Mouse (Mus musculus): ENCODE measurements around the gene Grin1.

DNA sequence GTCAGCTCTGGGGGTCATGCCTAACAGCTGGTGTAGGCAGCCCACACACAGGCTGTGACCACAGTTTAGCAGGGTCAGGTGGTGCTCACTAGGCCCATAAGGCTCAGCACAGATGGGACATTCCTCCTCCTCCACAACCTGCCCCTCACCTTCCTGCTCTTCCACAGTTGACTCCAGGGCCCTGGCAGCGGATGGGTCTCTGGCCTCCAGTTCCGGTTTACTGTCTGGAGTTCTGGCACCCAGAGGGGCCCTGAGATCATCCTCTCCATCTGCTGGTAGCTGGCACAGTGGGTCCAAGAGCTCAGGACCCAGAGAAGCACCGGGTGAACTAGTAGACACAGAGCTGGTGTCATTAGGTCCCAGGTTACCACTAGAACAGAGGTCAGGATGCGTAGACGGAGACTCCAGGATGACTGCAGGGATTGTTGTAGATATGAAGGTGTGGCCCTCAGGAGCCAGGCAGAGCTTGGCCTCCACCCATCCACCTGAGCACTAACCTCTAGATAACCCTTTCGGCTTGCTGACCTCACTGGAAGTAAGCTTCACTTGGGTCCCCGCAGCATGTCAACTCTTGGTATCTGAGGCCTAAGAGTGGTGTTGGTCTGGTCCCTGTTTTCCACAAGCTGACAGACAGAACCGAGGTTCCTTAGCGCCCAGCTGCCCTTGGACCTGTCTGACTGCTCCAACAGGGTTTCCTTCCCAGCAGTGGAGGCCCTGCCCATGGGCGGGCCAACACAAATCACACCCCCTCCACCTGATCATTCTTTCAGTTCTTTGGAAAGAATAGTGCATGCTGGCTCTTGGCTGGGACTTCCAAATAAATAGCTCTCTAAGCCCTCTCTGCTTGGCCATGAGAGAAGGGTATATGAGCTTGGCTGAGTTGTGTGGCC is 72.6 kb downstream of the Grin1 start, which contains the start of gene AL732309.1:
- TF ChIP-seq EP300 (IDR thresholded peaks at IDR 0.05; ENCODE audit: low read depth in 1 of 2, low read length in 2 of 2), result no peak
- no peak for TF ChIP-seq E2F4 (IDR thresholded peaks at IDR 0.05; ENCODE audit: borderline replicate concordance, low read depth, low read length)
- TF ChIP-seq CTCF (IDR thresholded peaks at IDR 0.05 in 2 of 3, conservative IDR thresholded peaks at IDR 0.05 in 1 of 3; ENCODE audit: control insufficient read depth in 1 of 3, insufficient read depth in 1 of 3, low read depth in 2 of 3, low read length in 3 of 3, poor library complexity in 1 of 3, severe bottlenecking in 1 of 3), result no peak
- TF ChIP-seq ZC3H11A (IDR thresholded peaks at IDR 0.05; ENCODE audit: low read depth, low read length), result no peak
- TF ChIP-seq GABPA (IDR thresholded peaks at IDR 0.05; ENCODE audit: low read depth, low read length), result no peak
- no peak for TF ChIP-seq MAX (IDR thresholded peaks at IDR 0.05; ENCODE audit: low read length)
- no peak for TF ChIP-seq ELF1 (IDR thresholded peaks at IDR 0.05; ENCODE audit: low read depth, low read length)
- TF ChIP-seq POLR2A (IDR thresholded peaks at IDR 0.05; ENCODE audit: control insufficient read depth in 1 of 2, insufficient read depth in 1 of 2, low read depth in 1 of 2, low read length in 2 of 2, poor library complexity in 1 of 2), result no peak; a peak in 1 of 4 replicates
- no peak for TF ChIP-seq TAL1 (IDR thresholded peaks at IDR 0.05; ENCODE audit: low read length)
- TF ChIP-seq MYB (IDR thresholded peaks at IDR 0.05; ENCODE audit: low read depth, low read length), result no peak
- TF ChIP-seq POLR2AphosphoS2 (IDR thresholded peaks at IDR 0.05; ENCODE audit: low read length), result no peak
- TF ChIP-seq SMC3 (IDR thresholded peaks at IDR 0.05; ENCODE audit: low read depth, low read length), result no peak
- TF ChIP-seq NRF1 (IDR thresholded peaks at IDR 0.05; ENCODE audit: insufficient read depth, low read depth, low read length, poor library complexity, severe bottlenecking), result no peak
- TF ChIP-seq TCF12 (IDR thresholded peaks at IDR 0.05; ENCODE audit: low read depth, low read length), result no peak

Data from MEL (cell line).